Mouse (Mus musculus): Measurements from ENCODE around the gene Slc22a13. TPM values are rescaled to one million over a fixed set of nuclear protein-coding genes. Genes with fewer than 3 reads are reported as not detected.

Slc22a13 gene
- total RNA-seq, 2 experiments from 2014 or later: not detected

DNA sequence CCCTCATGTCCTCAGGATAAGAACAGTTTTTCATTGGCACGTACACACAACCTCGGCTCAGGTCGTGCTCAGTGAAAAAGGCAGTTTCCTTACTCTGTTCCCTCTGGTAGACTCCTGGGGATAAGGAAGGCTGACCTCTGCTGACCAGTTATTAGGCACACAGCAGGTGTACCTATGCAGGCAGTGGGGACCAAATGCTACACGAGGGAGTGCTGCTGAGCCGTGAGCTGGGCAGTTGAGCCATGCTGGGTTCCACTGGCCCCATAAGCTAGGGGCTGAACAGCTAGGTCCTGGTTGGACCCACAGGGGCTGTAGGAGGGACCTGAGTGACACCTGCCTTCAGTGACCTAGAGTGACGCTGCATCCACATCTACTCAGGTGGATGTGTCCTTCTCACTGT lies 63.3 kb downstream of the Slc22a13 start:
- intact Hi-C loops (cut with DNase I; ENCODE audit: low total_unique reads): no loop called here
- no peak for DNase-seq

DNA sequence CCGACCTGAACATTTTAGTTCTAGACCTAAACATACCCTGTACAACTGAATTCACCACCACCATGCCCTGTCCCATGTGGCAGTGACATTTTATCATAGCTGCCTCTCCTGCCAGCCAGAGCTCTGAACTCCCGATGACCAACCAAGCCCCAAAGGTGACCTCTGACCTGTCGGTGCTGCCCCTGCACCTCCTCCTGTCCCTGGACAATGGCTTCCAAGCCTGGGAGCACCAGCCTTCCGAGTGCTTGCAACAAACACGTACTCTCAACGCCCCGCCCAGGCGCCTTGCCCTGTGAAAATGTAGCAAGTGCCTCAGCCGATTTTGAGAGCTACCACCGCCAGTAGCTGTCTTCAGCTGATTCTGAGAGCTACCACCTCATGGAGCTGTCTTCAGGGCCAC lies 63.8 kb downstream of the Slc22a13 start:
- no peak for DNase-seq
- intact Hi-C loops (cut with DNase I; ENCODE audit: low total_unique reads): no loop called here

DNA sequence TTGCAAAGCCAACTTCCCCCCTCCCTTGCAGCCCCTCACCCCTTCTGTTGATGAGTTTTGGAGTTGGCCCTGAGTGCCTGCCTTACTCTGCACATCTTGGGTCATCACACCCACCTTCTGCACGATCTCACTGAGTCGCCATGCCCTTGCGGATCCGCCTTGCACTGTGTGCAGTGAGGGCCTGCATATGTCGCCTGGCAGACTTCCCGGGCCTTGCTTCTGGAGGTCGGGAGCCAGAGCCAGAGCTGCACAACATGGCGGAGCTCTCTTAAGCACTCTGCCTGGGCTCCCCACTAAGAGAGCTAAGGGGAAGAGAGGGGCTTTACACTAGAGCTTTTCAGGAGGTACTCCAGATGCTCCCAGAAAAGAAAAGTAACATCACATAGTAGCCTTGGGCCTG lies 64.2 kb downstream of the Slc22a13 start:
- intact Hi-C loops (cut with DNase I; ENCODE audit: low total_unique reads): no loop called here

DNA sequence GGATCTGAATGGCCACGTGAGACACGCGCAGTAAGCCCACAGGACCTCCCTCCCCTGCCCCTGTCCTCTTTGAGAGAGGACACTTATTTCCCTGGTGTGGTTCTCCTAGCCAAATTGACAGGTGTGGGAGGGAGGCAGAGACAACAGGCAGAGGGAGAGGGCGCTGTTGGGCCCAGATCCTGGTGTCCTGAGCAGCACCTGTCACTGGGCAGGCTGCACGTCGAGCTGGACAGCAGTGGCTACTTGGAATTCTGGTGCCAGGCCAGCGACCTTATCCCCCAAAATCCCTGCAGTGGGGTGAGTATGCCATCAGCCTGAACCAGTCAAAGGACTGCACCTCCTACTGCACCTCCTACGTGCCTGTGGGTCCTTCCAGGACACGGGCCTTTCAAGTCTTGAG lies 65.5 kb downstream of the Slc22a13 start:
- intact Hi-C loops (cut with DNase I; ENCODE audit: low total_unique reads): no loop called here
- DNase-seq: no peak

More for the DNA sequence above, 64.2 kb downstream of the Slc22a13 start:
- no peak for DNase-seq

Other genes starting within 250 kb of the Slc22a13 start
- under 1 TPM; 0.31 to 0.96 TPM for gene Vill, start 156.3 kb downstream of the Slc22a13 start, total RNA-seq (2021)
- 10 to 100 TPM; 11.6 to 11.7 TPM for gene Plcd1, start 115.6 kb downstream of the Slc22a13 start, total RNA-seq (2021)
- under 1 TPM in 1 of 2 experiments, not detected in 1; 0.12 TPM for gene Dlec1, start 106.6 kb downstream of the Slc22a13 start, total RNA-seq (2021)
- 1 to 10 TPM; 1.1 to 1.3 TPM for gene Acaa1b, start 52.0 kb downstream of the Slc22a13 start, total RNA-seq (2021)
- not detected for gene Gm47289, start 49.9 kb downstream of the Slc22a13 start, total RNA-seq (2021)
- gene Oxsr1, start 113.3 kb upstream of the Slc22a13 start, total RNA-seq (2021): 10 to 100 TPM; 31.1 to 34.4 TPM
- 10 to 100 TPM; 41.3 to 44.3 TPM for gene Acaa1a, start 130.6 kb upstream of the Slc22a13 start, total RNA-seq (2021)
- gene Myd88, start 132.3 kb upstream of the Slc22a13 start, total RNA-seq (2021): 1 to 10 TPM; 7.0 to 7.5 TPM
- gene Xylb, start 148.3 kb upstream of the Slc22a13 start, total RNA-seq (2021): under 1 TPM; 0.27 to 0.35 TPM
- not detected for gene Slc22a14, start 156.5 kb upstream of the Slc22a13 start, total RNA-seq (2021)
- 1 to 10 TPM; 6.5 to 7.3 TPM for gene Acvr2b, start 193.0 kb upstream of the Slc22a13 start, total RNA-seq (2021)
- gene Exog, start 235.8 kb upstream of the Slc22a13 start, total RNA-seq (2021): 1 to 10 TPM; 1.4 to 1.9 TPM